In genomic region chr1:133799686-133800445, GRCm38 (mm10) we compare ENCODE assay signal across 8 mouse cellular contexts. TPM values are rescaled to one million over a fixed set of nuclear protein-coding genes. Genes with fewer than 3 reads are reported as not detected.
A peak's percentile ranks its signal among the peaks of the same experiment; 100 is the strongest.
DNase-seq lines count a peak whose midpoint lies in the region; ATAC-seq and TF ChIP-seq lines count a peak whose summit lies in the region.

No protein-coding gene starts in this region.

- H3K27ac ChIP-seq in embryonic fibroblast, embryonic 13.5 days (ENCODE audit: insufficient read depth, low read length), result no peak overlapping the region

- no peaks in the 10 kb centered on the region for H3K4me1 ChIP-seq in embryonic fibroblast, embryonic 13.5 days (ENCODE audit: control insufficient read depth, insufficient read depth, low read length)

- no peak for TF ChIP-seq CTCF in embryonic fibroblast, embryonic 13.5 days (IDR thresholded peaks at IDR 0.05; ENCODE audit: borderline replicate concordance, insufficient read depth, low read length)

- peak overlapping the region; percentile 69 for H3K4me3 ChIP-seq in embryonic fibroblast, embryonic 13.5 days (ENCODE audit: insufficient read depth, low read length)

- DNase-seq in left cerebral cortex, postnatal 14 days (ENCODE audit: low spot score in 2 of 2), result peak; percentile 30 to 50
- no peak for DNase-seq in left cerebral cortex, adult 8-10 months (ENCODE audit: low spot score in 2 of 2)
- DNase-seq in heart, postnatal 4 days, result peak; percentile 18
- peak; percentile 80 for DNase-seq in liver
- peak; percentile 43 for DNase-seq in naive thymus-derived CD4-positive, alpha-beta T cell, adult 2 months (ENCODE audit: low read depth)
- no peak for DNase-seq in right cerebral cortex, postnatal 25 days

- no peak for TF ChIP-seq POLR2A in embryonic fibroblast, embryonic 13.5 days (IDR thresholded peaks at IDR 0.05; ENCODE audit: low read depth, low read length)

- intact Hi-C loops in left cerebral cortex, postnatal 14 days (cut with DNase I), result loop anchor here (5.0 kb wide), 2 partner anchors 63 to 97 kb away; no protein-coding TSS in a partner anchor

- ATAC-seq in megakaryocyte progenitor cell, adult 5-6 weeks (replicated peaks; ENCODE audit: poor library complexity), result no peak

RNA-seq across cellular contexts. Expression of gene Atp2b4, which starts 1.0 kb away (rescaled TPM):
- total RNA-seq in left cerebral cortex, postnatal 14 days (2021), result 100 to 1,000 TPM; 237 to 245 TPM
- 100 to 1,000 TPM; 184 to 229 (median 204) TPM for total RNA-seq in left cerebral cortex, adult 8-10 months (2022)
- polyA plus RNA-seq in embryonic fibroblast, embryonic 13.5 days (2011; ENCODE audit: insufficient read length, low read depth, missing spikeins), result 37.2 and 41.3 TPM in 2 replicates
- total RNA-seq in heart, postnatal 4 days (2021), result 10 to 100 TPM; 32.4 to 37.4 TPM
- 33.6 and 40.5 TPM in 2 replicates for total RNA-seq in megakaryocyte progenitor cell, adult 5-6 weeks (2015)
- 30.7 and 34.7 TPM in 2 replicates for total RNA-seq in megakaryocyte progenitor cell, adult 5-6 weeks (2017)

Comparison
In these comparisons a context has a peak if more than half of its experiments do, and no peak if none do; other contexts are left out.
1. DNase-seq: peak in left cerebral cortex, postnatal 14 days (2 of 2), heart, postnatal 4 days (single experiment), liver (single experiment) and naive thymus-derived CD4-positive, alpha-beta T cell, adult 2 months (single experiment); none in left cerebral cortex, adult 8-10 months (0 of 2) and right cerebral cortex, postnatal 25 days (single experiment).
2. RNA of gene Atp2b4, which starts 1.0 kb away (total RNA-seq): 237 to 245 TPM in left cerebral cortex, postnatal 14 days and 184 to 229 TPM in left cerebral cortex, adult 8-10 months; 30.7 to 40.5 TPM in megakaryocyte progenitor cell, adult 5-6 weeks and 32.4 to 37.4 TPM in heart, postnatal 4 days; every median in the first group is over 4 times any median in the second.